Mouse (Mus musculus): ENCODE results near the gene Kcnj8.

DNA sequence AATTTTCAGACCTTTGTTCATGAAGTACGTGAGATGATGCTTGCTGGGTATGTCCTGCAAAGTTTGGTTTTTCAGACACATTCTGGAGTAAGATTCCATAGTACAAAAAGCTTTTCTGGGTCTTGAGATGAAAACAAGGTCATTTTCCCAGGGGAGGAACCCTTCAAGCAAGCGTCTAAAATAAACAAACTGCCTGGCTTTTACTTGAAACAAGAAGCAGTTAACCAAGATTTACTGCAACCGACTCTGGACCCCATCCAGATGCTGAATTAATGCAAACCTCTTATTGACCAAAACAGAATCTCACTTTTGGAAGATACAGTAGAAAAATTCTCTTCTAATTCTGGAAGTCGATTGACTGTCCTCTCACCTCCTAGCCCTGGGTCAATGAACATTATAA lies 20.5 kb downstream of the Kcnj8 start:
- TF ChIP-seq CTCF (IDR thresholded peaks at IDR 0.05; ENCODE audit: extremely low read depth, insufficient read depth, insufficient read length, insufficient replicate concordance) (no peak), POLR2A (IDR thresholded peaks at IDR 0.05; ENCODE audit: low read depth, low read length) (no peak)
